Mouse (Mus musculus): ENCODE measurements around the gene Fitm1. TPM values are rescaled to one million over a fixed set of nuclear protein-coding genes. Genes with fewer than 3 reads are reported as not detected.

Gene Fitm1
- polyA plus RNA-seq (2012), result 0.60 and 1.2 TPM in 2 replicates

GRCm38 (mm10) chr14:55575302-55575701, at the start of gene Fitm1:
Gene Fitm1, plus strand, starts transcription at chr14:55575617.

DNA sequence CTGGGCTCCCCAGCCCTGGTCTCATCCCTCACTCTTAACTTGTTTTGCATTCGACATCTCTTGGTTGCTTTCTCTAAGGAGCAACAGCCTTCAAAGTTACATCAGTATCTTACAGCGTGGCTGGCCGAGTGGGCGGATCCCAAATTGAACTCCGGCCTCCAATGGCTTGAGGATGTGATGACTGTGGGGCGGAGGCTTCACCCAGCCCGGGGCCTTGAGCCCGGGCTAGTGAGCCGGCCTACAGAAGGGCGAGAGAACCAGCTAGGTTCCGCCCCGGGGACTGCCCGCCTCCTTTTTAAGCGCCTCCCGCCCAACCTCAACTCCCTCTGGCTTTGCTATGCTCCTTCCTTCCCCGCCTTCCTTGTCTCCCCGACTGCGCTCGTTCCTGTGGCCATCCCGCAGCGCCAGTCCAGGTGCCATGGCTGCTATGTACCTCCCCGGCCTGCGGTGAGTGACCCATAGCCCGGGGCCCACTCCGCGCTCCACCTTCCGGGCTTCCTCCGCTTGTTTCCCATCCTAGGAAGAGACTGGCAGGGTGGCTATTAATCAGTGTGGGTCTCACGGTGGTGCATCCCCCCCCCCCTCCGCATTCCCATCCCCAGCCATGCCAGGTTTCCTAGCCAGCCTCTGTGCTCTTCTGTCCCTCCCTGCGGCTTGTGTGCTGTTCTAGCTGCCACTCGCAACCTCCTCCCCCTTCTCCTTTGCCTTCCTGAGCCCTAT, 35.2 kb upstream of the Fitm1 start, which contains the start of gene Pck2:
Gene Pck2, plus strand, starts transcription at position 200 of the 720 bp plus-strand sequence.

DNA sequence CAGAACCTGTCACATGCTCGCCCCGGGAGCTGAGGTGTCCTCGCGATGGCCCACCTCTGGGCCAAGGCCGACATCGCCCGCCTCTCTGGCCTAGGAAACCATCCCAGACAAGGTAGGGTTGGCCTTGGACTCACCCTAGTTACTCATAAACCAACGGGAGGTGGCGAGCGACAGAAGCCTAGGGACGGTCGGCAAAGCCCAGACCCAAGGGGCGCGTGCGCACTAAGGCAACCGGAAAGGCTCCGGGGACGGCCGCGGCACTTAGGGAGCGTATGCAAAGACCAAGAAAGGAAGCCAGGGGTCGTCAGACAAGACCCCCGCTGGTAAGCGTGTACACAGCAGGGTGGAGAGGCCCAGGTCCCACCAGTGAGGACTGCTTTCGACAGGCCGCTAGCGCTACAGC, 15.6 kb upstream of the Fitm1 start, which contains the start of gene Dcaf11:
Gene Dcaf11, plus strand, starts transcription at position 208 of the 403 bp plus-strand sequence.

DNA sequence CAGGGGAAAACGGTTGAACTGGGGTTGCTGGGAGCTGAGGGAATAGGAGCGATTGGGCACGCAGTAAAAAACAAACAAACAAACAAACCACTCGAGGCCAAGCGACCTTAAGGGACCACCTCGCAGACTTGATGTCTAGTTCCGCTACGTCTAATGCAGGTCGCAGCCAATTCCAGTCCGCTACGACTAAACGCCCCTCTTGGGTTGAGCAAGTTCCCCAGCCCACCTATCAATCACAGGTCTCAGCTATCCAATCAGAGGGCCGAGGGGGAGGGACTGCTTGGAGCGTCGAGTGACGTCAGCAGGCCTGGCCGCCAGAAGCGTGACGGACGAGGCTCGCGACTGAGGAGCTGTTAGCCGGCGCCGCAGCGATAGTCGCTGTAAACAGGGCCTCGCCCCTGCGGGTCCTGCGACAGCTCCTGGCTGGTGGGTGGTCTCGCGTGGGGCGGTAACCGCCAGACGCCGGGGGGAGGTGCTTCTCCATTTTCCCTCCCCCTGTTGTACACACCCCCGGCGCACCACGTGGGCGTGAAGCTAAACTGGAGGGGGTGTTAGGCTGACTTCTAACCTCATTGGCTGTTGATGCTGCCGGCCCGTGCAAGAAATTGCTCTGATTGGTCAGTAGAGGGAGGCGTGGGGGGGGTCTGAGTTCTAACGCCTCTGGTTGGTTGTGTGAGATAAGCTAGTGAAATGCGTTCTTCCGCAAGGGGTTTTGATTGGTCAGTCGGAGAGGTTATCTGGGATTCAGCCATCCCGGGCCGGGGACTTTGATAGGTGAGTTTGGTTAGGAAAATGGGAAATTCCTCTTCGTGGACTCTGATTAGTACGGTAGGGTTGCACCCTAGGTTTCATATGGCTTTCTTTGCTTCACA, 15.0 kb upstream of the Fitm1 start, which contains the start of gene A730061H03Rik:
Gene A730061H03Rik, minus strand, starts transcription at position 205 of the 872 bp plus-strand sequence.

DNA sequence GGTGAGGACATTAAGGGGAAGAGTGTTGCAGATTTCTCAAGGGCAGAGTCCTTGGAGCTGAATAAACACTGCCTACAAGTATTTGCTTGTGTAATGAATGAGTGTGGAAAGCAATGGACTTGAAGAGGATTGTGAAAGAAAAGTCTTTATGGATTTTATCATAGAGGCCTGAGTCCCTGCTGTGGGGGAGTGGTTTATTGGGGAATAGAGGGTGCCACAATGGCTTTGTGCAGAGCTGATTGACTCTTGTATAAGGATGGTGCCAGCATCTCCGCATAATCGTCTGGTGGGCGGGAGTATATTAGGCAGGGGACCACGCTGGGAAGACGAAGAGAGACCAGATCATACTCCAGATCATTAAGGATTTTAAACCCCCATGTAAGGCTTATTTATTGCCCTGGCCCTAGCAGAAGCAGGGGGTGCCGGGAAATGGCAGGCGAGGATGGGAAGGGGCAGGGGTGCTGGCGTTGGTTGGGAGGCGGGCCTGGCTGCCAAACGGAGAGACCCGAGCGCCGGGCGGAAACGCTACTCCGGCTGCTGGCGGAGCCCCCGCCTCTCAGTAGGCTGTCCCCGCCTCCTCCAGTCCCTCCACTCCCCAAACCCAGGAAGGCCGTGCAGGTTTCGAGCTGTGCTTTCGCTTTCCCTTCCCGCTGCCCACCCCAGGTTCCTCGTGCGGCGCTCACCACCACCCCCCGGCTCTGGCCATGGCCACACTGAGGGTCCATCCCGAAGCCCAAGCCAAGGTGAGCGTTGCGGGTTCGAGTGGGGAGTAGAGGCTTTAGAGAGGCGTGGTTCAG, 2.7 kb downstream of the Fitm1 start, which contains the start of gene Psme1:
Gene Psme1, plus strand, starts transcription at position 253 of the 797 bp plus-strand sequence.

GRCm38 (mm10) chr14:55584702-55585565, 9.5 kb downstream of the Fitm1 start, which contains the start of gene Emc9:
Gene Emc9, minus strand, starts transcription at chr14:55585302.

DNA sequence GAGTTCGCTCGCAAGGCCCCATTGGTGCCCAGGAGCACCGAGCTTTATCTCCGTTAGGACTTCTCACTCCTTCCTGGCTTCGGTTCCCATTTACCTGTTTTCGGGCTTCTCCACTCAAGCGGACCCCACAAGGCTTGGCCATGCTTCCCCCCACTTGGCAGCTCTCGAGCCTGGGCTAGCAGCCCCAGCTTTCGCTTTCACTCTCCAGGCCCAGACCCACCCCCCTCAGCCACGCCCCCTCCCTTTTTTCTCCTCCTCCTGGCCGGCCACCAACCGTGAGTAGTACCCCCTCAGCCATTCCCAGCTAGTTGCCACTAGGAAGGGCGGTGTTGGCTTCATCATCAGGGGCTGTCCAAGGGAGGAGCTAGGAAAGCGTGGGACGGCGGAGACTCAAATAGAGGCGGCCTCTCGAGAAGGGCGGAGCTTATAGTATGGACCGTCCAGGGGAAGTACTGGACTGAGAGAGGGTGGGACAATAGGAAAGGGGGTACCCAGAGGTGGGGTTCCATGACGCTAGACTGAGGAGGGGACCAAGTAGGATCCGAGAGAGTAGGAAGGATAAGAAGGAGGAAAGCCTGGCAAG, 15.4 kb downstream of the Fitm1 start, which contains the start of gene Psme2:
Gene Psme2, minus strand, starts transcription at position 366 of the 583 bp plus-strand sequence.

DNA sequence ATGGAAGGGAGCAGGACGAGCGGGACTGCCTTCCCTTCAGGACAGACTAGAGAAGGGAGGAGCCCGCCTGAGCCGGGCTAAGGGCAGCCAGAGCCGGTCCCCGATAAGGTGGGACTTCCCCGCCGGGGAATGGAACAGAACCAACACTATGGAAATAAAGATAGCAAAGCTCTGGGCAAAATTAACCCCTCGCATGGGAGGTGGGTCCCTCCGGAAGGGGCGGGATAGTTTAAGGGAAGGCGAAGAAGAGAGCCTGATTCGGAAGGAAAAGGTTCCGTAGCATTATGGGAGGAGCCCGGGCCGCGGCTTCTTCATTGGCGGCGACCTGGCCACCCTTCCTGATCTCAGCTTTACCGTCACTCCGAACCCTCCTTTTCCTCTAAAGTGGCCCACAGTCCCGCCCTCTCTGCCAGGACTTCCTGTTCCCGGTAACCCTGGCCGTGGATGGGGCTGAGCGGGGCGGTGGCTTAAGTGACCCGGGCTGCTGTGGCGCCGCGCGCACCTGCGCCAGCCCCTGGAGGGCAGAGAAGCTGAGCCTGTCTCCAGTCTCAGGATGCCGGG, 16.0 kb downstream of the Fitm1 start, which contains the start of gene Rnf31:
Gene Rnf31, plus strand, starts transcription at position 378 of the 561 bp plus-strand sequence.

GRCm38 (mm10) chr14:55603271-55603632, 27.8 kb downstream of the Fitm1 start, which contains the start of gene Irf9:
Gene Irf9, plus strand, starts transcription at chr14:55603571.

GRCm38 (mm10) chr14:55617822-55618221, 42.4 kb downstream of the Fitm1 start, which contains the start of gene Rec8:
Gene Rec8, plus strand, starts transcription at chr14:55618037.

Other genes with a start within 250 kb of the Fitm1 start
- 104 TPM in 2 replicates for gene Dhrs4, start 96.9 kb upstream of the Fitm1 start, polyA plus RNA-seq (2012)
- 4.3 and 4.5 TPM in 2 replicates for gene Carmil3, start 85.0 kb upstream of the Fitm1 start, polyA plus RNA-seq (2012)
- not detected in 2 replicates for gene Cpne6, start 65.2 kb upstream of the Fitm1 start, polyA plus RNA-seq (2012)
- not detected in 2 replicates for gene Nrl, start 50.6 kb upstream of the Fitm1 start, polyA plus RNA-seq (2012)
- 86.4 and 95.5 TPM in 2 replicates for gene Pck2, start 35.4 kb upstream of the Fitm1 start, polyA plus RNA-seq (2012)
- 55.9 and 75.4 TPM in 2 replicates for gene Dcaf11, start 15.6 kb upstream of the Fitm1 start, polyA plus RNA-seq (2012)
- 0.47 and 0.96 TPM in 2 replicates for gene A730061H03Rik, start 15.2 kb upstream of the Fitm1 start, polyA plus RNA-seq (2012)
- 244 and 281 TPM in 2 replicates for gene Psme1, start 2.5 kb downstream of the Fitm1 start, polyA plus RNA-seq (2012)
- 8.4 and 8.5 TPM in 2 replicates for gene Emc9, start 9.7 kb downstream of the Fitm1 start, polyA plus RNA-seq (2012)
- gene Psme2, start 15.5 kb downstream of the Fitm1 start, polyA plus RNA-seq (2012), result 82.1 TPM in 2 replicates
- 31.2 and 32.0 TPM in 2 replicates for gene Rnf31, start 16.1 kb downstream of the Fitm1 start, polyA plus RNA-seq (2012)
- gene Irf9, start 28.0 kb downstream of the Fitm1 start, polyA plus RNA-seq (2012), result 88.9 and 109 TPM in 2 replicates
- 18.2 and 29.4 TPM in 2 replicates for gene Rec8, start 42.4 kb downstream of the Fitm1 start, polyA plus RNA-seq (2012)
- 62.9 and 90.9 TPM in 2 replicates for gene Ipo4, start 60.3 kb downstream of the Fitm1 start, polyA plus RNA-seq (2012)
- 1.4 and 1.5 TPM in 2 replicates for gene Gm49378, start 62.3 kb downstream of the Fitm1 start, polyA plus RNA-seq (2012)
- gene Tm9sf1, start 68.2 kb downstream of the Fitm1 start, polyA plus RNA-seq (2012), result 19.0 and 19.4 TPM in 2 replicates
- 0.07 TPM in 1 of 2 replicates, not detected in the other for gene Tssk4, start 74.6 kb downstream of the Fitm1 start, polyA plus RNA-seq (2012)
- gene Mdp1, start 84.9 kb downstream of the Fitm1 start, polyA plus RNA-seq (2012), result 13.6 and 17.8 TPM in 2 replicates
- 23.9 and 24.7 TPM in 2 replicates for gene Gmpr2, start 96.3 kb downstream of the Fitm1 start, polyA plus RNA-seq (2012)
- gene Nedd8, start 96.5 kb downstream of the Fitm1 start, polyA plus RNA-seq (2012), result 102 and 110 TPM in 2 replicates
- 31.6 and 41.8 TPM in 2 replicates for gene Tinf2, start 106.2 kb downstream of the Fitm1 start, polyA plus RNA-seq (2012)
- gene Tgm1, start 138.3 kb downstream of the Fitm1 start, polyA plus RNA-seq (2012), result 4.6 and 5.6 TPM in 2 replicates
- gene Rabggta, start 146.6 kb downstream of the Fitm1 start, polyA plus RNA-seq (2012), result 30.6 and 31.0 TPM in 2 replicates
- gene Dhrs1, start 170.1 kb downstream of the Fitm1 start, polyA plus RNA-seq (2012), result 3.9 and 5.5 TPM in 2 replicates
- gene Nop9, start 170.1 kb downstream of the Fitm1 start, polyA plus RNA-seq (2012), result 30.4 and 53.0 TPM in 2 replicates
- gene Cideb, start 182.8 kb downstream of the Fitm1 start, polyA plus RNA-seq (2012), result 0.31 and 0.45 TPM in 2 replicates
- 0.83 and 1.1 TPM in 2 replicates for gene Ltb4r2, start 185.8 kb downstream of the Fitm1 start, polyA plus RNA-seq (2012)
- 33.3 and 45.8 TPM in 2 replicates for gene Ltb4r1, start 190.3 kb downstream of the Fitm1 start, polyA plus RNA-seq (2012)
- gene Adcy4, start 208.5 kb downstream of the Fitm1 start, polyA plus RNA-seq (2012), result 0.09 and 0.10 TPM in 2 replicates
- 63.9 and 71.4 TPM in 2 replicates for gene Ripk3, start 213.2 kb downstream of the Fitm1 start, polyA plus RNA-seq (2012)
- gene Nfatc4, start 247.5 kb downstream of the Fitm1 start, polyA plus RNA-seq (2012), result 0.15 and 0.40 TPM in 2 replicates